Mouse (Mus musculus): ENCODE results near the gene Gnb2. TPM values are rescaled to one million over a fixed set of nuclear protein-coding genes. Genes with fewer than 3 reads are reported as not detected.

The Gnb2 gene
- polyA plus RNA-seq, 1 experiment from 2014 or later, result 479 TPM

GRCm38 (mm10) chr5:137532808-137533116 lies 548 bp downstream of the Gnb2 start:
- Histone ChIP-seq H3K27ac (ENCODE audit: low read depth, low read length) (peak overlapping the region; percentile 94), H3K4me3 (ENCODE audit: low read depth, low read length) (peak overlapping the region; percentile 89), H3K36me3 (ENCODE audit: control insufficient read depth, insufficient read depth, low read length) (peaks cover 13% of the 10 kb centered on the region), H3K4me1 (ENCODE audit: control insufficient read depth, insufficient read depth, low read length) (peaks cover 14% of the 10 kb centered on the region; the same call in 1 of the 2 replicates), H3K4me2 (ENCODE audit: low read depth) (peak overlapping the region; percentile 69), H3K27me3 (ENCODE audit: control insufficient read depth, insufficient read depth, low read length) (no peaks in the 10 kb centered on the region), H3K9me3 (ENCODE audit: control insufficient read depth, low read length) (no peaks in the 10 kb centered on the region), H3K9ac (ENCODE audit: low read length) (peak overlapping the region; percentile 93)
- ATAC-seq (ENCODE audit: insufficient read depth, low FRiP score, low TSS enrichment) (no peak), DNase-seq (ENCODE audit: low spot score) (no peak)
- 0% methylated on average over 10 of the region's 12 CpGs for WGBS

- Histone ChIP-seq H3K36me3 (ENCODE audit: control insufficient read depth, insufficient read depth, low read length) (peaks cover 13% of the 10 kb centered on the region), H3K4me2 (ENCODE audit: low read depth) (peak overlapping the region; percentile 69), H3K9ac (ENCODE audit: low read length) (peak overlapping the region; percentile 93), H3K9me3 (ENCODE audit: control insufficient read depth, low read length) (no peaks in the 10 kb centered on the region), H3K27ac (ENCODE audit: low read depth, low read length) (peak overlapping the region; percentile 94), H3K27me3 (ENCODE audit: control insufficient read depth, insufficient read depth, low read length) (no peaks in the 10 kb centered on the region), H3K4me3 (ENCODE audit: low read depth, low read length) (peak overlapping the region; percentile 89), H3K4me1 (ENCODE audit: control insufficient read depth, insufficient read depth, low read length) (peaks cover 14% of the 10 kb centered on the region; the same call in 1 of the 2 replicates)
- no peak for ATAC-seq (ENCODE audit: insufficient read depth, low FRiP score, low TSS enrichment)
- peak; percentile 49 for DNase-seq (ENCODE audit: low spot score)
- whole genome bisulfite sequencing, result 1% methylated on average over 19 of the region's 19 CpGs
Measured at GRCm38 (mm10) chr5:137532131-137532807, 1.0 kb downstream of the Gnb2 start.

- ATAC-seq (ENCODE audit: insufficient read depth, low FRiP score, low TSS enrichment), result peak; percentile 17
- Histone ChIP-seq H3K4me3 (ENCODE audit: low read depth, low read length) (peak overlapping the region; percentile 89), H3K4me2 (ENCODE audit: low read depth) (peak overlapping the region; percentile 69), H3K27ac (ENCODE audit: low read depth, low read length) (peak overlapping the region; percentile 94), H3K36me3 (ENCODE audit: control insufficient read depth, insufficient read depth, low read length) (peaks cover 15% of the 10 kb centered on the region), H3K4me1 (ENCODE audit: control insufficient read depth, insufficient read depth, low read length) (peaks cover 14% of the 10 kb centered on the region; the same call in 1 of the 2 replicates), H3K9ac (ENCODE audit: low read length) (peak overlapping the region; percentile 93), H3K27me3 (ENCODE audit: control insufficient read depth, insufficient read depth, low read length) (no peaks in the 10 kb centered on the region), H3K9me3 (ENCODE audit: control insufficient read depth, low read length) (no peaks in the 10 kb centered on the region)
- WGBS, result under 1% methylated on average over 49 of the region's 51 CpGs
- DNase-seq (ENCODE audit: low spot score), result peak; percentile 67
Measured at GRCm38 (mm10) chr5:137531414-137532130, 1.7 kb downstream of the Gnb2 start.

GRCm38 (mm10) chr5:137530588-137531413 lies 2.5 kb downstream of the Gnb2 start:
- H3K27me3 ChIP-seq (ENCODE audit: control insufficient read depth, insufficient read depth, low read length), result no peaks in the 10 kb centered on the region

GRCm38 (mm10) chr5:137530075-137530474 lies 3.2 kb downstream of the Gnb2 start:
- Histone ChIP-seq H3K9ac (ENCODE audit: low read length) (peak overlapping the region; percentile 93), H3K9me3 (ENCODE audit: control insufficient read depth, low read length) (no peaks in the 10 kb centered on the region), H3K27ac (ENCODE audit: low read depth, low read length) (peak overlapping the region; percentile 94), H3K27me3 (ENCODE audit: control insufficient read depth, insufficient read depth, low read length) (no peaks in the 10 kb centered on the region), H3K4me1 (ENCODE audit: control insufficient read depth, insufficient read depth, low read length) (peaks cover 14% of the 10 kb centered on the region; the same call in 1 of the 2 replicates), H3K4me3 (ENCODE audit: low read depth, low read length) (peak overlapping the region; percentile 89), H3K36me3 (ENCODE audit: control insufficient read depth, insufficient read depth, low read length) (peaks cover 20% of the 10 kb centered on the region), H3K4me2 (ENCODE audit: low read depth) (peak overlapping the region; percentile 69)
- no peak for ATAC-seq (ENCODE audit: insufficient read depth, low FRiP score, low TSS enrichment)
- DNase-seq (ENCODE audit: low spot score), result no peak
- WGBS, result 80% methylated on average over 8 of the region's 8 CpGs

More at GRCm38 (mm10) chr5:137530588-137531413, 2.5 kb downstream of the Gnb2 start:
- Histone ChIP-seq H3K4me1 (ENCODE audit: control insufficient read depth, insufficient read depth, low read length) (peaks cover 14% of the 10 kb centered on the region; the same call in 1 of the 2 replicates), H3K27ac (ENCODE audit: low read depth, low read length) (peak overlapping the region; percentile 94), H3K36me3 (ENCODE audit: control insufficient read depth, insufficient read depth, low read length) (peaks cover 18% of the 10 kb centered on the region), H3K9me3 (ENCODE audit: control insufficient read depth, low read length) (no peaks in the 10 kb centered on the region), H3K9ac (ENCODE audit: low read length) (peak overlapping the region; percentile 93), H3K4me3 (ENCODE audit: low read depth, low read length) (peak overlapping the region; percentile 89), H3K4me2 (ENCODE audit: low read depth) (peak overlapping the region; percentile 69)
- DNase-seq (ENCODE audit: low spot score) (peak; percentile 91), ATAC-seq (ENCODE audit: insufficient read depth, low FRiP score, low TSS enrichment) (peak; percentile 43)
- under 1% methylated on average over 42 of the region's 46 CpGs for WGBS

- H3K4me3 ChIP-seq (ENCODE audit: low read depth, low read length), result peak overlapping the region; percentile 89
- 78% methylated on average over 15 of the region's 15 CpGs for WGBS
- ATAC-seq (ENCODE audit: insufficient read depth, low FRiP score, low TSS enrichment) (no peak), DNase-seq (ENCODE audit: low spot score) (no peak)
- H3K27me3 ChIP-seq (ENCODE audit: control insufficient read depth, insufficient read depth, low read length), result no peaks in the 10 kb centered on the region
- H3K27ac ChIP-seq (ENCODE audit: low read depth, low read length), result no peak overlapping the region
- H3K4me1 ChIP-seq (ENCODE audit: control insufficient read depth, insufficient read depth, low read length), result peaks cover 14% of the 10 kb centered on the region; the same call in 1 of the 2 replicates
- H3K36me3 ChIP-seq (ENCODE audit: control insufficient read depth, insufficient read depth, low read length), result peaks cover 20% of the 10 kb centered on the region
- H3K9me3 ChIP-seq (ENCODE audit: control insufficient read depth, low read length), result no peaks in the 10 kb centered on the region
- peak overlapping the region; percentile 69 for H3K4me2 ChIP-seq (ENCODE audit: low read depth)
- H3K9ac ChIP-seq (ENCODE audit: low read length), result peak overlapping the region; percentile 93; the same call in 1 of the 2 replicates
Measured at GRCm38 (mm10) chr5:137529221-137529995, 3.9 kb downstream of the Gnb2 start.

GRCm38 (mm10) chr5:137528247-137528968 lies 4.9 kb downstream of the Gnb2 start:
- H3K4me3 ChIP-seq (ENCODE audit: low read depth, low read length), result 0 out of 2 replicates have a peak overlapping the region, but pooled peaks have one; percentile 4
- peaks cover 29% of the 10 kb centered on the region for H3K36me3 ChIP-seq (ENCODE audit: control insufficient read depth, insufficient read depth, low read length)

More at GRCm38 (mm10) chr5:137528247-137528968, 4.9 kb downstream of the Gnb2 start:
- no peak for ATAC-seq (ENCODE audit: insufficient read depth, low FRiP score, low TSS enrichment)
- Histone ChIP-seq H3K27ac (ENCODE audit: low read depth, low read length) (no peak overlapping the region), H3K9me3 (ENCODE audit: control insufficient read depth, low read length) (no peaks in the 10 kb centered on the region), H3K9ac (ENCODE audit: low read length) (no peak overlapping the region), H3K27me3 (ENCODE audit: control insufficient read depth, insufficient read depth, low read length) (no peaks in the 10 kb centered on the region), H3K4me2 (ENCODE audit: low read depth) (no peak overlapping the region), H3K4me1 (ENCODE audit: control insufficient read depth, insufficient read depth, low read length) (peaks cover 14% of the 10 kb centered on the region; the same call in 1 of the 2 replicates)
- DNase-seq (ENCODE audit: low spot score), result no peak
- WGBS, result 85% methylated on average over 22 of the region's 22 CpGs

Data from neural tube, embryonic 11.5 days (tissue).